Mouse (Mus musculus) naive thymus-derived CD4-positive, alpha-beta T cell, adult 2 months (primary cell): ENCODE measurements around the gene Olfr575.
A peak's percentile ranks its signal among the peaks of the same experiment; 100 is the strongest.

Source experiments
- DNase-seq: peaks from one replicate; pipeline ENCODE4 v3.0.0-alpha.2; 2011; ENCODE audit warnings: low read depth

The Olfr575 gene

GRCm38 (mm10) chr7:102958593-102958992, at the start of gene Olfr575:
Gene Olfr575, minus strand, starts transcription at chr7:102958775.
- DNase-seq, result no peak

- DNase-seq, result no peak
Observed at GRCm38 (mm10) chr7:102989224-102989623, 30.6 kb upstream of the Olfr575 start, which contains the start of gene Olfr578. Gene Olfr578, minus strand, starts transcription at chr7:102989324.

DNA sequence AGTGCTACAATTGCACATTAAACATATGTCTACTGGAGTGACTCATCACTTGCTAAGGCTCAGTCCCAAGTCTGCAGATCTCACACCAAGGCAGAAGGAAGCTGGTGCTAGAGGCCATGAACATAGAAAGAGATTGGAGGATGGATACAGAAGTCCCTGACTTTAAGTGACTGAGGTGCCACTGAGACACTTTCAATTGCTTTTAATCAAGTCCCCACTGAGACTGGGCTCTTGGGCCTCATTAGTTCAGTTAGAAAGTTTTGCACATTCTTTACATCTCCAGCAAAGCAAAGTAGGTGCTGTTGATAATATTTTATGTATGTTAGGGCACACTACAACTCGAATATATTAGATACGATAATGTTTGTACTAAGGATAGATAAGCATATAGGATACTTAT, 17.3 kb upstream of the Olfr575 start, which contains the start of gene Olfr577:
Gene Olfr577, minus strand, starts transcription at position 101 of the 400 bp plus-strand sequence.
- no peak for DNase-seq

- no peak for DNase-seq
Observed at GRCm38 (mm10) chr7:102974399-102974798, 15.8 kb upstream of the Olfr575 start.

DNA sequence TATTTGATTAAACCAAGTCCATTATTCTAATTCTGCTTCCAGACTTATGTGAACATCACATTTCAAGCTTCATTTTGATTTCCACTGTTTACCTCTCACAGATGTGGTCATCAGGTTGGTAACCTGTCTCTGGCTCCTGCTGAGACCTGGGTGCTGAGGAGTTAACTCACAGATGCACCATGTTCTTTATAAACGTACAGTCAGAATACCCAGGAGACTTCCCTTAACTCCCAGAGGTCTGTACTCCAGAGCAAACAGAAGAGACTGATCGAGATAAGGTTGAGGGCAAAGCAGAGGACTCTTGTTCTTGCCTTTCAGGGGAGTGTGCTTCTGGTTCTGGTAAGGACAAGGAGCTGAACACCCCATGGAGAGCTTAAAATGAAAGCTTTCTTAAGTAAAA, 3.8 kb upstream of the Olfr575 start, which contains the start of gene Olfr576:
Gene Olfr576, plus strand, starts transcription at position 301 of the 400 bp plus-strand sequence.
- no peak for DNase-seq

DNA sequence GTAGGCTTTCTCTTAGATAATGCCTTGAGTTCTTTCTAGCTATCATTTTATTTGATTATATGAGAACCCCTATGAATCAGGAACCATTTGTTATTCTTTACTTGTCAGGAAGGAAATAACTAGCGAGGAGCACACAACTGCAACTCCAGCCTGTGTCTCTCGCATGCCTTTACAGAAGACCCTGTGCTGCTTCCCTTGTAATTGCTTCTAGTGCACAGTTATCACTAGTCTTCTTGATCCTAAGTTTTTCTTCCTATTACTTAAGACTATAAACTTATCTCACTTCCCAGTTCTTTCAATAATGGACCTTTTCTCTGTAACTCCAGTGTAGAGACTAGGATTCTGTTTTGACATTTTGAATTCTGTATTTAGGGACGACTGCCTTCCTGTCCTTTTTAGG, 438 bp downstream of the Olfr575 start:
- DNase-seq, result no peak

GRCm38 (mm10) chr7:102950732-102951131, 7.8 kb downstream of the Olfr575 start:
- no peak for DNase-seq

DNA sequence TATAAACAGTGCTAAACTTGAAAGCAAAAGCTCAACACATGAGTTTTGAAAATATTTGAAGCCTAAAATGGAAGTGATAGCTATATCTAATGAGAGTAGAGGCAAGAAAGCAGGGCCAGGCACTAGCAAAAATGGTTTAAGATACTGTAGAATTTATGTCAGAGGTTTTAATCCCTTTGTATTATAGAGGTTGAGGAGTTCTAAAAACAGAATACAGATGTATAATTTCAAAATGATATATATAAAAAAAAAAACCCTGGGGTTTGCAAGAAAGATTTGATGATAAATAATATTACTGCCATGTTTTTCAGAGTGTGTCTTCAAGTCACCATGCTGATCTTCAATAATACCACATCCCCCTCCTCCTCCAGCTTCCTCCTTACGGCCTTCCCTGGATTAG, 10.4 kb downstream of the Olfr575 start, which contains the start of gene Olfr574:
Gene Olfr574, plus strand, starts transcription at position 301 of the 400 bp plus-strand sequence.
- DNase-seq, result no peak

DNA sequence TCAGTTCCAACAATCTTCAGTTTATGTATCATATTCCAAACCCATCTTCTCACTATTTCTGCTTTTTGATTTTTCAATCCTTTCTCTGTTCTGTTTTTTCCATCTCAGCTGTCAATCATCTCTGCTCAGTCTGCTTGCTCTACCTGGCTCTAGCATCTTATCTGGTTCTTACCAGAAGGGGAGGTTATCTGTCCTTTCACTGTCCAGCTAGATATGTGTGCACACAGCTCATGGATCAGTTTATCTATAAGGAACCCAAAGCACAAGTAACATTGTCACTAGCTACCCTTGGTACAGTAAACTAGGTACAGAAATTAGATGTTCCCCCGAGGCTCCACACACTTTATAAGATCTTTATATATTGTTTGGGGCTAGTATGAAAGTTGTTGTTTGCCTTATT, 15.2 kb downstream of the Olfr575 start:
- no peak for DNase-seq

DNA sequence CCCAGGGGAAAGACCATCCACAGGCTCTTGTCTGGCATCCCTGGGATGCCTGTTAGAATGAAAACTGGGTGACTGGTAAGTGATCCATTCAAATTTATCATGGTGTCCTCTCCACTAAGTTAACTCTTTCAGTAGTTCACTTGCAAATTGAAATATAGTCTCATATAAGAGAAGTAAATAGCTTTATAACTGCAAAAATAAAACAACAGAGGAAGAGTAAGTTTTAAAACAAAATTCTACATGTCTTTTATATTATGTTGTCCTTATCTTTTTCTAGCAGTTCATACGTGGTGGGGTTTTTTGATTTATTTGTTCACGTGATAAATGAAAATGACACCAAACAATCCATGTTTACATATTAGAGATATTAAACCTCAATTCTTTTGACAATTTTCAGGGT, 16.1 kb downstream of the Olfr575 start, which contains the start of gene Olfr573-ps1:
Gene Olfr573-ps1, minus strand, starts transcription at position 101 of the 400 bp plus-strand sequence.
- DNase-seq, result no peak

DNA sequence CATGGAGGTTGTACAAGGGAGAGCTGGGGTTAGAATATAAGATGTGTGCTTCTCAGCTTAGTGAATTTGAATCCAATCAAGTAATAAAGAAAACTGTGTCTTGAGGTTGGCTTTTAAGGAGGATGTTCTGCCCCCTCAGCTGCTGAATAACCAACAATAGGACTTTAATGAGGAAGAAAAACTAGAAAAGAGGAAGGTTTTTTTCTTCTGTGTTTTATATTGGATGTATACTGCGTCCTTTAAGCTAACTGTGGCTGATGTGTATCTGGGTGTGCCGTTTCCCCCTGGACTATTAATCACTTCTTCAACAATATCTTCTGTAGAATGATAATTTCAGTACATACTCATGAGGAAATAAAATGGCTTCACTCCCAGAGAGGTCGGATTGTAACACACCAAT, 31.5 kb downstream of the Olfr575 start:
- no peak for DNase-seq

GRCm38 (mm10) chr7:102924109-102924508, 34.5 kb downstream of the Olfr575 start, which contains the start of gene Olfr572:
Gene Olfr572, plus strand, starts transcription at chr7:102924409.
- DNase-seq, result no peak

GRCm38 (mm10) chr7:102919632-102920031, 38.9 kb downstream of the Olfr575 start:
- peak; percentile 43 for DNase-seq

DNA sequence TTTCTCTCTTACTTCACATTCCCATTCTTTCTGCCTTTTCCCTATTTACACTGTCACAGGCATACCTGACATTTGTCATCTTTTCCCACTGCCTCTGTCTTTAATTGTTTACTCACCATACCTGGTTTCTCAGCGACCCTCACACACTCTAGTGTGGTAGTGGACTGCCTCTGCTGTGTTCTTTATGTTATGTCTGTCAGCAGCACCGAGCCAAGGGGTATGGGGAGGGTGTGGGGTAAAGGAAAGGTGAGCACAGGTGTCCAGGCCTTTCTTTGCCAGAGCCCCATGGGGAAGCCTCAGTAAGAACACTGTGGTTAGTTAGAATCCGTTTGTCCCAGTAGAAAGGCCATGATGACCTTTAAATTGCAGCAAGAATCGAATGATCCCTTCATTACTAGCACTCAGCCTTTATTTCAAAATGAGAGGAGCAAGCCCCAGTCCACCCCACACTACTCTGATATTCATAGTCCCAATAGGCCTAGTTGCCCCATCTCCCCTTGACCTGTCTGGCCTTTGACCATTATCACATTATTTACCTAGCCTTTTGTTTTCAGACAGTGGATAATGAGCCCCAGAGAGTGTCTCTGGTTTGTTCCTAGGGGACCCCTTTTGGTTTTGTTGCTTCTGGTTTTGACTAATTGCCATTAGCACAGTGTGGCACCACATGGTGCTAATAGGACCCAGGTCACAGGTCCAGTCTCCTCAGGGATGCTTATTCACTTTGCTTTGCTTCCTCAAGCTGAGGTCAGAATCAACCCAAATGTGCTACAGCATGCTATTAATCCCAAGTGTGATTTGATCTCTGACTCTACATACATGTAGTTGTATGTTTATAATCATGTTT, 41.3 kb downstream of the Olfr575 start, which contains the start of gene Olfr571:
Gene Olfr571, minus strand, starts transcription at position 505 of the 844 bp plus-strand sequence.
- no peak for DNase-seq

DNA sequence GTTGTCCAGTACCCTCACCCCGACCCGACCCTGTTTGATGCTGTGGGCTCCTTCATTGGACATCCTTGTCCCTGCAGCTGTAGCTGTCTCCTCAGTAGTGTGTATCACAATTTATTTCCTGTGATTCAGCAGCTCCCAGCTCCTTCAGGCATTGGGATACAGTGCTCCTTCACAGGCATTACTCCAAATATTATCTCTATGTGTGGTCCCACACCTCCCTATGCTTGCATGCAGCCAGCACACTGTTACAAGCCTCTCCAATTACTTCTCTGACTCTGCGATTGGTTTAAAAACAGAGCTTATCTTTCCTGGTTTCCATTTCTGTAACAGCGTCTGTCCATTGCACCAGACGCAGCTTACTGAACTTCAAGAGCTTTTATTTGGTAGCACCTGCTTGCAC, 42.2 kb downstream of the Olfr575 start:
- DNase-seq, result no peak

DNA sequence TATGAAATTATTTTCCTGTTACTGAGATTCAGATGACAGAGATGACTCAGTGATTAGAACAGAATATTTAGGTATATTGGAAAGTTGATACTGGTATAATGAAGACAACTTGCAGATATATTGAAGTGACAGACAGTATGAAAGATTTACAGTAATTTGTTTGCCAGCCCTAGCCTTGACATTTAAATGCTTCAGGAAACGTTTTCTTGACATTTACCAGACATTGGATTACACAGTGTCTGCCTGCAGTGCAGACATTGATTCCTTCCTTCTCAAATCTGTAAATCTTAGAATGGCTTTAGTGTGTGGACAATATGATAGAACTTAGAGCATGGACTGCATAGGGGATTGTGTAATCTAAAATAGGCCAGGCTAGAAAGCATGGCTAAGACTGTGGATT, 43.3 kb downstream of the Olfr575 start:
- DNase-seq, result no peak
